Mouse (Mus musculus) c-Kit-positive CD71-negative TER-119-negative erythroid progenitor cells, embryonic 14.5 days (primary cell): ENCODE results near the gene Fer.

Source experiments
- DNase-seq: peaks from one replicate; pipeline ENCODE4 v3.0.0-alpha.2; 2013; ENCODE audit warnings: low read depth

The Fer gene

GRCm38 (mm10) chr17:63978794-63979571, 116.1 kb downstream of the Fer start:
- DNase-seq: no peak

GRCm38 (mm10) chr17:63980167-63980566, 117.3 kb downstream of the Fer start:
- DNase-seq: no peak

- DNase-seq: no peak
Observed at GRCm38 (mm10) chr17:63988710-63989109, 125.8 kb downstream of the Fer start.

GRCm38 (mm10) chr17:63991160-63991559, 128.3 kb downstream of the Fer start:
- no peak for DNase-seq

GRCm38 (mm10) chr17:63995921-63996320, 133.1 kb downstream of the Fer start:
- DNase-seq: no peak

- DNase-seq: no peak
Observed at GRCm38 (mm10) chr17:63997643-63998042, 134.8 kb downstream of the Fer start.

- no peak for DNase-seq
Observed at GRCm38 (mm10) chr17:64003444-64003843, 140.6 kb downstream of the Fer start.

- DNase-seq: no peak
Observed at GRCm38 (mm10) chr17:64005575-64006249, 142.8 kb downstream of the Fer start.

- no peak for DNase-seq
Observed at GRCm38 (mm10) chr17:64016606-64017005, 153.7 kb downstream of the Fer start.

- DNase-seq: no peak
Observed at GRCm38 (mm10) chr17:64018240-64018639, 155.4 kb downstream of the Fer start.

- DNase-seq: no peak
Observed at GRCm38 (mm10) chr17:64018870-64019269, 156.0 kb downstream of the Fer start.

- no peak for DNase-seq
Observed at GRCm38 (mm10) chr17:64019646-64020045, 156.8 kb downstream of the Fer start.

GRCm38 (mm10) chr17:64026485-64026884, 163.6 kb downstream of the Fer start:
- DNase-seq: no peak

- no peak for DNase-seq
Observed at GRCm38 (mm10) chr17:64041771-64042170, 178.9 kb downstream of the Fer start.

- DNase-seq: no peak
Observed at GRCm38 (mm10) chr17:64045326-64045725, 182.5 kb downstream of the Fer start.

GRCm38 (mm10) chr17:64046557-64046956, 183.7 kb downstream of the Fer start:
- no peak for DNase-seq

GRCm38 (mm10) chr17:64050911-64051310, 188.0 kb downstream of the Fer start:
- no peak for DNase-seq

GRCm38 (mm10) chr17:64053636-64054035, 190.8 kb downstream of the Fer start:
- DNase-seq: no peak

- DNase-seq: no peak
Observed at GRCm38 (mm10) chr17:64060529-64060928, 197.7 kb downstream of the Fer start.

- DNase-seq: no peak
Observed at GRCm38 (mm10) chr17:64065243-64065642, 202.4 kb downstream of the Fer start.

- DNase-seq: no peak
Observed at GRCm38 (mm10) chr17:64077392-64077791, 214.5 kb downstream of the Fer start.

- DNase-seq: no peak
Observed at GRCm38 (mm10) chr17:64084751-64085150, 221.9 kb downstream of the Fer start.

GRCm38 (mm10) chr17:64085493-64085892, 222.6 kb downstream of the Fer start:
- DNase-seq: no peak
